Mouse (Mus musculus) thymus, postnatal 36 days (tissue): ENCODE data around the gene Olfr315.
"Not testable (repeated sequence)": the region's sequence is repeated elsewhere in the genome, so short reads cannot be mapped to it uniquely, and the experiment has no call there.

Source experiments
- DNase-seq, 2 experiments: peaks; one replicate each; pipeline ENCODE4 v3.0.0; 2022; ENCODE audit warnings: mixed read lengths in 2 of 2

The Olfr315 gene

GRCm38 (mm10) chr11:58772888-58773287, at the start of gene Olfr315:
Gene Olfr315, plus strand, starts transcription at chr11:58773188.
- no peak for DNase-seq

GRCm38 (mm10) chr11:58723914-58724313, 49.1 kb upstream of the Olfr315 start, which contains the start of gene Olfr318:
Gene Olfr318, minus strand, starts transcription at chr11:58724014.
- DNase-seq = no peak

GRCm38 (mm10) chr11:58727896-58728650, 44.9 kb upstream of the Olfr315 start:
- DNase-seq = not testable (repeated sequence)

GRCm38 (mm10) chr11:58733372-58733771, 39.6 kb upstream of the Olfr315 start:
- DNase-seq = no peak

- no peak for DNase-seq
Measured at GRCm38 (mm10) chr11:58738792-58739262, 34.2 kb upstream of the Olfr315 start, which contains the start of gene Olfr317. Gene Olfr317, minus strand, starts transcription at chr11:58739212.

- DNase-seq = peak in 1 of 2 experiments; percentile 15
Measured at GRCm38 (mm10) chr11:58751096-58751495, 21.9 kb upstream of the Olfr315 start.

GRCm38 (mm10) chr11:58752434-58752833, 20.6 kb upstream of the Olfr315 start, which contains the start of gene Olfr316:
Gene Olfr316, plus strand, starts transcription at chr11:58752734.
- no peak for DNase-seq

- DNase-seq = no peak
Measured at GRCm38 (mm10) chr11:58782480-58783089, 9.6 kb downstream of the Olfr315 start, which contains the start of gene Olfr314. Gene Olfr314, plus strand, starts transcription at chr11:58782952.

GRCm38 (mm10) chr11:58784182-58784581, 11.2 kb downstream of the Olfr315 start:
- no peak for DNase-seq

- DNase-seq = peak; percentile 50 to 75
Measured at GRCm38 (mm10) chr11:58787651-58788050, 14.7 kb downstream of the Olfr315 start.

- peak; percentile 46 to 66 for DNase-seq
Measured at GRCm38 (mm10) chr11:58788346-58788745, 15.4 kb downstream of the Olfr315 start.

- no peak for DNase-seq
Measured at GRCm38 (mm10) chr11:58789532-58789931, 16.5 kb downstream of the Olfr315 start.

- DNase-seq = no peak
Measured at GRCm38 (mm10) chr11:58790053-58790452, 17.1 kb downstream of the Olfr315 start.

GRCm38 (mm10) chr11:58790646-58791045, 17.7 kb downstream of the Olfr315 start:
- no peak for DNase-seq

- DNase-seq = peak in 1 of 2 experiments; percentile 47
Measured at GRCm38 (mm10) chr11:58795856-58796255, 22.9 kb downstream of the Olfr315 start.

- DNase-seq = no peak
Measured at GRCm38 (mm10) chr11:58796850-58797249, 23.9 kb downstream of the Olfr315 start.

GRCm38 (mm10) chr11:58799747-58800146, 26.8 kb downstream of the Olfr315 start:
- no peak for DNase-seq

- no peak for DNase-seq
Measured at GRCm38 (mm10) chr11:58801558-58802228, 28.7 kb downstream of the Olfr315 start, which contains the start of gene Fam183b. Gene Fam183b, minus strand, starts transcription at chr11:58801960.

- no peak for DNase-seq
Measured at GRCm38 (mm10) chr11:58803871-58804270, 30.9 kb downstream of the Olfr315 start.

- no peak for DNase-seq
Measured at GRCm38 (mm10) chr11:58804393-58804792, 31.4 kb downstream of the Olfr315 start.

GRCm38 (mm10) chr11:58812001-58812400, 39.0 kb downstream of the Olfr315 start:
- no peak for DNase-seq

GRCm38 (mm10) chr11:58814700-58815099, 41.7 kb downstream of the Olfr315 start, which contains the start of gene Olfr313:
Gene Olfr313, plus strand, starts transcription at chr11:58815000.
- DNase-seq = not testable (repeated sequence)

- no peak for DNase-seq
Measured at GRCm38 (mm10) chr11:58815676-58816075, 42.7 kb downstream of the Olfr315 start.
